Mouse (Mus musculus): ENCODE measurements around the gene Olfr524.

Gene Olfr524

DNA sequence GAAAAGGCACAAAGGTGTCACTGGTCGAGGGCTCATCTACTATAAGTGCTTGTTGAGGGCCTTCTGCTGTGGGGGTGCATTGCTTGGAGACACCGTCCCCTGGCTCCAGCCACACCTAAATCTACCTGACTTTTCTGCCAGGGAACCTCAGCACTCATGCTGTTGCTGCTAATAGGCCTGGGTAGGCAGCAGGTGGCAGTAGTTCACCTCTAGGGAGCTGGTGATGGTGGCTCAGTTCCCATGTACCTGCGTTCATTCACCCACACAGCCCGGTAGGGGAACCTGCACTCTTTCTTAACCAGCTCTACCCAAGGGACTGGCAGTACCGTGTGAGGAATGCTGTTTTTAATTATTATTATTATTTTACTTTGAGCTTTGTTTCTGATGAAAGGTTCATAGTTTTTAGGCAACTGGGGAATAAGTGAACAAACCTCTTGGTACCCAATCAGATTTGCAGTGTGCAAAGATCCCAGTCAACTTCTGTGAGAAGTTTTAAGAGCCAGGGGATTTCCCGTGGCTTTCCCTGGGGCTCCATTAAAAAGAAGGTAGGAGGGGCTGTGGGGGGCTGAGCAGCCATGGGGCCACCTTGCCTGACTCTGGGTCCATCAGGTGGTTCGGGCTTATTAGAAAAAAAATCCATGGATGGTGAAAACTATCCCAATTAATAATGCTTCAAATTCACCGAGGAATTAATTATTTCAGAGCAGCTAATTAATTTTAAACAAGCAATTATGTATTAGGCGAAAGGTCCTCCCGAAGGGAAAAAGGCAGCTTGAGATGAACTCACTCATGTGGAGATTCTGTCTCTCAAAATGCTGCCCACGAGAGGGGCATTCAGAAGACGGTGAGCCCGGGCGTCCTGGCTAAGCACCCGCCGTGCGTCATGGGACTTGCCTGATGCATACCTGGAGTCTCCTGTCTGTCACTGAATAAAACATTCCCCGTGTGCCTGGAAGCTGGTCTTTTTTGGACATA, 18.8 kb downstream of the Olfr524 start:
- peak; percentile 65 for DNase-seq (ENCODE audit: low spot score)

DNA sequence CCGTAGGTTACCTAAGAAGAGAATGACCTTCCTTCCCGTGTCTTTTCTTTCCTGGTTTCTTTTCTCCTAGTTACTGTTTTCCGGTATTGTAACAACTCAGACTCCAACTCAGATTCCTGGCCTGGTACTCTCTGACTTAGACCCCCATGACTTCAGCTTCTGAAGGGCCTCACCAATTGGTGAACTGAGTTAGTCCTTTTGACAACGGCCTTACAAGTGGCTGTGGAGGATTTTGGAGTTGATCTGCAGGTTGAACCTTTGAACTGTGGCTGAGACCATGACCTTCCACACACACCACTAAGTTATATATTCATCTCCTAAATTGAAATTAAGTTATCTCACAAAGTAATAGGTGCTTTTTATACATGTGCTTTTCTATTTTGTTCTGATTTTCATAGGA, 21.6 kb downstream of the Olfr524 start:
- DNase-seq (ENCODE audit: low spot score): no peak

DNA sequence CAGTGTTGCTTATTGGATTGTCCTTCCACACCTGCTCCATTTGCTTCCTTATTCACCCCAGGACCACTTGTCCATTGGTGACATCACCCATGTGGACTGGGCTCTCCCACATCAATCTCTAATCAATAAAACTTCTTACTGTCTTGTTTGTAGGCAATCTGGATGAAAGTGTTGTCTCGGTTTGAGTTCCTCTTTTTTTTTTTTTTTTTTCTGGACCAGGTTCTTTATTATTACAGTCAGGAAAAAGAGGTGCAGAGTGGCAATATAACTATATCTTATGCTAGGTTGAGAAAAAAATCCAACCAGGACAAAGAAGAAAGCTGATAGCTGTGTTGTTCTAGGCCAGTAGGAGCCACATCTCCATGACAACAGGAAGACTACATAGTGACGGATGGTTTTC, 25.1 kb downstream of the Olfr524 start:
- DNase-seq (ENCODE audit: low spot score): no peak

- no peak for DNase-seq (ENCODE audit: low spot score)
These were observed 26.6 kb downstream of the Olfr524 start for GRCm38 (mm10) chr7:140179176-140179575.

- no peak for DNase-seq (ENCODE audit: low spot score)
These were observed 32.8 kb downstream of the Olfr524 start, which contains the start of gene Olfr523 for GRCm38 (mm10) chr7:140172936-140173335. Olfr523 (plus strand) TSS chr7:140173217.

DNA sequence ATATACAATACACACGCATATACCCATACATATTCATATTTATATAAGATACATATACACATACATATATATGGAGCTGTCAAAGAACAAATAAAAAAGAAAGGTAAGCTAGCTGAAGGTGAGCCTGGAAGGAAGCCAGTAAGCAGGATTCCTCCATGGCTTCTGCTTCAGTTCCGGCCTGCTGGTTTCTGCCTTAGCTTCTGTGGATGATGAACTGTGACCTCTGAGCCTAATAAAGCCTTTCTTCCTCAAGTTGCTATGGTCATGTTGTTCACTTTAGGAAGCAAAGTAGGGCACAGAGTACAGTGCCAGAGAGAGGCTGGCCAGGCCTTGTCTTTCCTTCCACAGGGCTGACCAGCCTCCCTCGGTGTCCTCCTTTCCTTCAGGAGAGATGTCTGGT, 34.9 kb downstream of the Olfr524 start:
- no peak for DNase-seq (ENCODE audit: low spot score)

GRCm38 (mm10) chr7:140169386-140169785, 36.4 kb downstream of the Olfr524 start:
- no peak for DNase-seq (ENCODE audit: low spot score)

- DNase-seq (ENCODE audit: low spot score): no peak
These were observed 37.8 kb downstream of the Olfr524 start for GRCm38 (mm10) chr7:140167950-140168349.

GRCm38 (mm10) chr7:140164664-140165063, 41.1 kb downstream of the Olfr524 start, which contains the start of gene Olfr522:
Olfr522 (minus strand) TSS chr7:140164764.
- DNase-seq (ENCODE audit: low spot score): no peak

DNA sequence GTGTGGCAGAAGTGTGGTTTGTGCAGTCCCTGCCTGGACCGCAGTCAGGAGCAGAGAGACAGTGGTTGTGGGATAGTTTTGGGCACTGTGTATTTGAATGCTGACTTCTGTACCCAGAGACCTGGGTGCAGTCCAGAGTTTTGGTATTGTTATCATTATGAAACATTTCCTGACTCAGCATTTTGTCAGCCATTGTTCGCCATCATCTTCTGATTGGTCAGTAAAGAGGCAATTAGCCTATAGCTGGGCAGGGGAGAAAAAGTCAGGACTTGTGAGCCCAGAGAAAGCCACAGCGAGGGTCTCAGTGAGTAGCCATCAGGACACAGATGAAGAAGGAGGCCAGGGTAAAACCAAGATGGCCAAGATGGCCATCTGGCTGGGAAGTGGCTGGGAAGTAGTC, 45.4 kb downstream of the Olfr524 start:
- DNase-seq (ENCODE audit: low spot score): no peak

DNA sequence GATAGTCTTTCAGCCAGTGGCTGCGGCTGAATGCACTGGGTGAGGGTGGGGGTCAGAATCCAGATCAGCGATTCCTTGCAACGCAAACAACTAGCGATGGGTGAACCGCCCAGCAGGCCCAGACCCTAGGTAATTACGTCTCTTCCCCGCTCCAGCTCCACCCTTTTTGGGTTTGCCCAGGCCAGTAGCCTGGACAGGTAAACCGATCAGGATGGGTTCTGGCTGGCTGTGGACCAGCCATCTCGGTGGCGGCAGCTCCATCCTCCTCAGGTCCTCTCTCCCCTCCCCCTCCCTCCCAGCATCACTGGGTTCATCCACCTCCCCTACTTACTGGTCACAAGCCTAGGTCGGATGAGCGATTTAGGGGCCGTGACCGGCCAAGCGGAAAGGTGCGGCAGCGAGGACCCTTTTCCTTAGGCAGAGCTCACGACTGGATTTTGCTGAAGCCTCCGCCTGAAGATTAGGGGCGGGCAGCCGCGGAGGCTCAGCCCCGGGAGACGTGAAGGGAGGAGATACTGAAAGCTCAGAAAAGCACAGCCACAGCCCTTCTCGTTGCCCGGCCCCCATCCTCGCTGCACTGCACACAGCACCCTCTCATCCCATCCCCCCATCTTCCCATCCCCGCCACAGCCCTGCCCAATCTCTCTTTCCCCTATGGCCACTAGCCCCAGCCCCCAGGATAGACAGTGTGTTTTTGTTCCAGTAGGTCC, 51.4 kb downstream of the Olfr524 start, which contains the start of gene Sprn:
Sprn (minus strand) TSS at position 660 of the 710 bp plus-strand sequence.
- DNase-seq (ENCODE audit: low spot score): no peak

GRCm38 (mm10) chr7:140153829-140154217, 51.9 kb downstream of the Olfr524 start:
- DNase-seq (ENCODE audit: low spot score): no peak

- peak; percentile 66 for DNase-seq (ENCODE audit: low spot score)
These were observed 52.4 kb downstream of the Olfr524 start for GRCm38 (mm10) chr7:140153383-140153782.

Measured in testis, postnatal 10 days (tissue).